Mouse (Mus musculus) gonadal fat pad, adult 2 months (tissue): ENCODE results near the gene Rac1. TPM values are rescaled to one million over a fixed set of nuclear protein-coding genes. Genes with fewer than 3 reads are reported as not detected.

Experiments used
- polyA plus RNA-seq: library from polyadenylated mRNA; depleted of rRNA; stranded (reverse); fragments of >200 nt; gene quantifications from 2 replicates; pipeline ENCODE4 v1.2.3, GENCODE M21; 2012; rRNA removed

The Rac1 gene
- polyA plus RNA-seq, 1 experiment = 340 TPM

Other genes starting within 250 kb of the Rac1 start
- 1.3 and 1.4 TPM in 2 replicates for gene Zfp853, start 234.4 kb downstream of the Rac1 start, polyA plus RNA-seq
- 12.8 and 17.7 TPM in 2 replicates for gene E130309D02Rik, start 212.7 kb downstream of the Rac1 start, polyA plus RNA-seq
- 110 and 118 TPM in 2 replicates for gene Zdhhc4, start 198.8 kb downstream of the Rac1 start, polyA plus RNA-seq
- 0.03 TPM in 1 of 2 replicates, not detected in the other for gene Grid2ip, start 170.7 kb downstream of the Rac1 start, polyA plus RNA-seq
- 147 and 188 TPM in 2 replicates for gene Kdelr2, start 124.2 kb downstream of the Rac1 start, polyA plus RNA-seq
- 15.6 and 19.5 TPM in 2 replicates for gene Daglb, start 63.5 kb downstream of the Rac1 start, polyA plus RNA-seq
- gene Cyth3, start 94.4 kb upstream of the Rac1 start, polyA plus RNA-seq = 33.5 and 37.2 TPM in 2 replicates
- 5.6 and 8.6 TPM in 2 replicates for gene Usp42, start 204.2 kb upstream of the Rac1 start, polyA plus RNA-seq